ENCODE assay signal across 21 mouse cellular contexts in the genomic region with DNA sequence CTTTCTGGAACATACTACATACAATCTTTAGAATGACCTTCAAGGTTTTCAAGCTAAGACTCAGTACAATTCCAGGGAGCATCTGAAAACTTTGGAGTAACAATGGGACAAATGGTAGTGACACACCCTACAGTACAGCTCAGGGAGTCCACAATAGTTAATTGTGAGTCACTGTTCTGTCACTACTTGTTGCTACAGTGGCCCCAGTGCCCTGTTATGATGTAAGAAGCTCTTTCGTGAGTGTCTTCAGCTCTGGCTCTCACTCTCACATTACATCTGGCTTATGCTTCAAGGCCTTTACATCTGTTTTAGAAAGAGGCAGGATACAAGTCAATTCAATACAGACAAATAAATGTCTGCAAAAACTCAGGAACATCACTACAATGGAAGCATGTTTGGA.
"Had no signal": no experiment of that assay in that cellular context is flagged by ENCODE, and none has a peak within 500 bp of the region (broad histone marks: within the 10 kb centered on the region; RNA-seq: fewer than 3 reads in every experiment).

No protein-coding gene starts in this region.

- H3K4me1 ChIP-seq: heart, embryonic 13.5 days; heart, embryonic 15.5 days; kidney, embryonic 15.5 days; limb, embryonic 15.5 days; liver, embryonic 12.5 days had no signal

- H3K4me3 ChIP-seq: heart, adult 2 months; heart, embryonic 13.5 days; heart, embryonic 15.5 days; hindbrain, embryonic 13.5 days; hindbrain, embryonic 15.5 days; kidney, embryonic 15.5 days; limb, embryonic 13.5 days; limb, embryonic 15.5 days; liver, embryonic 12.5 days had no signal

- H3K36me3 ChIP-seq: heart, embryonic 13.5 days; heart, embryonic 15.5 days; hindbrain, embryonic 13.5 days; hindbrain, embryonic 15.5 days; kidney, embryonic 15.5 days; limb, embryonic 13.5 days; limb, embryonic 15.5 days; liver, embryonic 12.5 days had no signal

- DNase-seq: gastrocnemius, postnatal 14 days; heart, adult 2 months; heart, postnatal 14 days; heart, postnatal 36 days; kidney, adult 11 months; kidney, adult 2 months; kidney, adult 9 months; kidney, postnatal 14 days; kidney, postnatal 36 days; layer of hippocampus, postnatal 36 days; left cerebral cortex, postnatal 4 days had no signal

- H3K27me3 ChIP-seq: heart, embryonic 13.5 days; heart, embryonic 15.5 days; hindbrain, embryonic 15.5 days; kidney, embryonic 15.5 days; limb, embryonic 13.5 days; limb, embryonic 15.5 days; liver, embryonic 12.5 days had no signal

- H3K27ac ChIP-seq: heart, adult 2 months; heart, embryonic 13.5 days; heart, embryonic 15.5 days; hindbrain, embryonic 13.5 days; hindbrain, embryonic 15.5 days; hindbrain, postnatal 0 days; kidney, embryonic 15.5 days; kidney, postnatal 0 days; limb, embryonic 13.5 days; limb, embryonic 15.5 days; liver, embryonic 12.5 days had no signal
